Mouse (Mus musculus): ENCODE results near the gene Hephl1. TPM values are rescaled to one million over a fixed set of nuclear protein-coding genes. Genes with fewer than 3 reads are reported as not detected.
A peak's percentile ranks its signal among the peaks of the same experiment; 100 is the strongest.

The Hephl1 gene
- polyA plus RNA-seq, 1 experiment = not detected

- DNase-seq = no peak
- WGBS = 86% methylated on average over 7 of the region's 7 CpGs
- Histone ChIP-seq H3K4me3 (replicated peaks; ENCODE audit: insufficient read depth, low read depth, low read length) (no peak overlapping the region), H3K4me1 (ENCODE audit: control insufficient read depth, insufficient read depth, low read length) (no peaks in the 10 kb centered on the region), H3K27ac (ENCODE audit: insufficient read depth, low read length) (no peak overlapping the region), H3K27me3 (ENCODE audit: control insufficient read depth, insufficient read depth, low read length) (no peaks in the 10 kb centered on the region)
- TF ChIP-seq CTCF (IDR thresholded peaks at IDR 0.05; ENCODE audit: borderline replicate concordance, insufficient read depth, low read depth, low read length) (no peak), POLR2A (IDR thresholded peaks at IDR 0.05; ENCODE audit: borderline replicate concordance, insufficient read depth, low read length) (no peak)
Observed at GRCm38 (mm10) chr9:15035979-15036378, 75.9 kb downstream of the Hephl1 start.

DNA sequence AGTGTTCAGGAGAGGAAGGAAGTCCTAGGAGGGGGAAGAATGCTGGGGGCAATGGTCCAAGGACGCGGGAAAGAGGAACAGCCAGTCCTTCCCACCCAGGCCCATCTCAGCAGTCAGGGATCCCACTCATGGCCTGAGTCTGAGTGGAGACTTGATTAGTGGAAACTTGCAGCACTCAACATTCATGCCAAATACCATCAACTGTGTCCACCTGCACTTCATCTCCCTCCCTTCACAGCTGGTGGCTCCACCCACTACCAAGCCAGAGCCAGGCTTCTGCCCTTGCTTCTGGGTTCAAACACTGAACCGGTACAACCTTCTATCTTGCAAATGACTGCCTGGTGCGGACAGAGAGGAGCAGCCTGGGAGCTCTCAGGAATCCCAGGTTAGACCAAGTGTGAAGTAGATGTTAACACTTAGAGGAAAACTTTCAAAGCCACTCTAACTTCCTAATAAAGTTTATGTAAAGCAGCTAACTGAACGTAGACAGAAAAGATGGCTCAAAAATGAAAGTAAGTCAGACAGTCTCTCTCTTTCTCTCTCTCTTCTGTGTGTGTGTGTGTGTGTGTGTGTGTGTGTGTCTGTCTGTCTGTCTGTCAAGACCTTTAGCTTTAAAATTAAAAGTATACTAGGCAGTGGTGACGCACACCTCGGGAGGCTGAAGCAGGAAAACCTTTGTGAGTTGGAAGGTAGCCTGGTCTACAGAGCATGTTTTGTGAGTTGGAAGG, 77.2 kb downstream of the Hephl1 start:
- TF ChIP-seq POLR2A (IDR thresholded peaks at IDR 0.05; ENCODE audit: borderline replicate concordance, insufficient read depth, low read length) (no peak), CTCF (IDR thresholded peaks at IDR 0.05; ENCODE audit: borderline replicate concordance, insufficient read depth, low read depth, low read length) (no peak)
- 87% methylated on average over 7 of the region's 7 CpGs for WGBS
- no peak overlapping the region for H3K4me3 ChIP-seq (replicated peaks; ENCODE audit: insufficient read depth, low read depth, low read length)
- H3K27me3 ChIP-seq (ENCODE audit: control insufficient read depth, insufficient read depth, low read length) = no peaks in the 10 kb centered on the region
- no peaks in the 10 kb centered on the region for H3K4me1 ChIP-seq (ENCODE audit: control insufficient read depth, insufficient read depth, low read length)
- DNase-seq = no peak
- no peak overlapping the region for H3K27ac ChIP-seq (ENCODE audit: insufficient read depth, low read length)

- no peak overlapping the region for H3K4me3 ChIP-seq (replicated peaks; ENCODE audit: insufficient read depth, low read depth, low read length)
- no peak overlapping the region for H3K27ac ChIP-seq (ENCODE audit: insufficient read depth, low read length)
- H3K4me1 ChIP-seq (ENCODE audit: control insufficient read depth, insufficient read depth, low read length) = no peaks in the 10 kb centered on the region
- TF ChIP-seq POLR2A (IDR thresholded peaks at IDR 0.05; ENCODE audit: borderline replicate concordance, insufficient read depth, low read length) (no peak), CTCF (IDR thresholded peaks at IDR 0.05; ENCODE audit: borderline replicate concordance, insufficient read depth, low read depth, low read length) (peak; percentile 21; the same call in 1 of the 2 replicates)
- 66% methylated on average over 5 of the region's 5 CpGs for WGBS
- no peak for DNase-seq
- H3K27me3 ChIP-seq (ENCODE audit: control insufficient read depth, insufficient read depth, low read length) = no peaks in the 10 kb centered on the region
Observed at GRCm38 (mm10) chr9:15033568-15034160, 78.2 kb downstream of the Hephl1 start.

GRCm38 (mm10) chr9:15032797-15033196, 79.1 kb downstream of the Hephl1 start:
- H3K27ac ChIP-seq (ENCODE audit: insufficient read depth, low read length) = no peak overlapping the region
- H3K4me1 ChIP-seq (ENCODE audit: control insufficient read depth, insufficient read depth, low read length) = no peaks in the 10 kb centered on the region
- H3K27me3 ChIP-seq (ENCODE audit: control insufficient read depth, insufficient read depth, low read length) = no peaks in the 10 kb centered on the region
- H3K4me3 ChIP-seq (replicated peaks; ENCODE audit: insufficient read depth, low read depth, low read length) = no peak overlapping the region
- 74% methylated on average over 4 of the region's 4 CpGs for WGBS
- no peak for TF ChIP-seq POLR2A (IDR thresholded peaks at IDR 0.05; ENCODE audit: borderline replicate concordance, insufficient read depth, low read length)
- no peak for TF ChIP-seq CTCF (IDR thresholded peaks at IDR 0.05; ENCODE audit: borderline replicate concordance, insufficient read depth, low read depth, low read length)
- DNase-seq = no peak

- Histone ChIP-seq H3K27me3 (ENCODE audit: control insufficient read depth, insufficient read depth, low read length) (no peaks in the 10 kb centered on the region), H3K4me3 (replicated peaks; ENCODE audit: insufficient read depth, low read depth, low read length) (no peak overlapping the region), H3K4me1 (ENCODE audit: control insufficient read depth, insufficient read depth, low read length) (no peaks in the 10 kb centered on the region), H3K27ac (ENCODE audit: insufficient read depth, low read length) (no peak overlapping the region)
- WGBS = 31% methylated on average over 8 of the region's 8 CpGs
- TF ChIP-seq POLR2A (IDR thresholded peaks at IDR 0.05; ENCODE audit: borderline replicate concordance, insufficient read depth, low read length) (no peak), CTCF (IDR thresholded peaks at IDR 0.05; ENCODE audit: borderline replicate concordance, insufficient read depth, low read depth, low read length) (no peak)
- DNase-seq = peak; percentile 69 to 71
Observed at GRCm38 (mm10) chr9:15030771-15031170, 81.1 kb downstream of the Hephl1 start.

DNA sequence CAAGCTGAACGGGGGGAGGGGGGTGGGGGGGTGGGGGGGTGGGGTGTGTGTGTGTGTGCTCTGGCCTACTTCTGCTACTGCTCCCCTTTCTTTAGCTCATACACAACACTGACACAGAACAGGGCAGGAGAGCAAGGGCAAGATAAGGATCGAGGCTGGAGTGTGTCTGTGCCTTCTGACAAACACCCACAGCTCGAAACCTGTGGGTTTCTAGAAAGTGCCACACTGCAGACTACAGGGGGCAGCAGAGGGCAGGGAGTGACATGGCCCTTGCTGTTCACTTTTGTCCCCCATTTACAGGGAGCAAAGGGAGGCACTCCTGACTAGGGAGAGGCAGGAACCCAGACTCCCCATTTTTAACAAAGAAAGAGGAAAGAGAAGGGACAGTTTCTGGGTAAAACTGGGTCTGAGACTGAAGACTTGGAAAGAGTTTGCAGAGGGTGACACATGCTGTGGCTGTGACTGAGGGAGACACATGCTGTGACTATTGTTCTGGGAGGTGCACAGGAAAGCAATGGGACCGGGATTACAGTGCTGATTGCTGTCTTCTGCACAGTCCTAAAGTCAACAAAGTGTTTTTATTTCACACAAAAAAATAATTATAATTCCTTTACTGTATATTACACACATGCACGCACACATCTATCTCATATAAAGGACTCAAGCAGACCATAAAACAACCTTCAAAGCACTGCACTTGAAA, 82.7 kb downstream of the Hephl1 start:
- 64% methylated on average over 5 of the region's 5 CpGs for WGBS

GRCm38 (mm10) chr9:15027725-15028124, 84.2 kb downstream of the Hephl1 start:
- H3K4me1 ChIP-seq (ENCODE audit: control insufficient read depth, insufficient read depth, low read length) = no peaks in the 10 kb centered on the region
- no peak overlapping the region for H3K4me3 ChIP-seq (replicated peaks; ENCODE audit: insufficient read depth, low read depth, low read length)
- H3K27ac ChIP-seq (ENCODE audit: insufficient read depth, low read length) = no peak overlapping the region
- DNase-seq = no peak
- WGBS = 73% methylated on average over 3 of the region's 3 CpGs
- no peaks in the 10 kb centered on the region for H3K27me3 ChIP-seq (ENCODE audit: control insufficient read depth, insufficient read depth, low read length)
- TF ChIP-seq CTCF (IDR thresholded peaks at IDR 0.05; ENCODE audit: borderline replicate concordance, insufficient read depth, low read depth, low read length) (no peak), POLR2A (IDR thresholded peaks at IDR 0.05; ENCODE audit: borderline replicate concordance, insufficient read depth, low read length) (no peak)

More for the DNA sequence above, 82.7 kb downstream of the Hephl1 start:
- H3K27me3 ChIP-seq (ENCODE audit: control insufficient read depth, insufficient read depth, low read length) = no peaks in the 10 kb centered on the region
- H3K27ac ChIP-seq (ENCODE audit: insufficient read depth, low read length) = no peak overlapping the region
- H3K4me3 ChIP-seq (replicated peaks; ENCODE audit: insufficient read depth, low read depth, low read length) = no peak overlapping the region
- DNase-seq = peak in 1 of 2 experiments; percentile 19
- peak; percentile 61 for TF ChIP-seq CTCF (IDR thresholded peaks at IDR 0.05; ENCODE audit: borderline replicate concordance, insufficient read depth, low read depth, low read length)
- no peak for TF ChIP-seq POLR2A (IDR thresholded peaks at IDR 0.05; ENCODE audit: borderline replicate concordance, insufficient read depth, low read length)
- H3K4me1 ChIP-seq (ENCODE audit: control insufficient read depth, insufficient read depth, low read length) = no peaks in the 10 kb centered on the region

Measured in cerebellum, adult 2 months (tissue).